Mouse (Mus musculus) CH12.LX (cell line): ENCODE measurements around the gene Fggy.

Experiments
- CTCF ChIP-seq, 2 experiments: IDR thresholded peaks in 1 of 2; conservative IDR thresholded peaks in 1 of 2; 2 replicates each; pipeline ENCODE4 v1.5.1; 2011 to 2012; ENCODE audit warnings: low read depth in 2 of 2, low read length in 2 of 2, improper control_type of control experiment in 1 of 2, inconsistent platforms in 1 of 2, mild to moderate bottlenecking in 1 of 2, moderate library complexity in 1 of 2
- EP300 ChIP-seq: IDR thresholded peaks from 2 replicates; pipeline ENCODE4 v1.6.1; 2011; ENCODE audit warnings: low read length, improper control_type of control experiment
- GABPA ChIP-seq: IDR thresholded peaks from 2 replicates; pipeline ENCODE4 v1.6.1; 2012; ENCODE audit warnings: low read depth, low read length, improper control_type of control experiment, inconsistent platforms; ENCODE audit not compliant: insufficient replicate concordance
- HCFC1 ChIP-seq: IDR thresholded peaks from 2 replicates; pipeline ENCODE4 v1.6.1; 2012; ENCODE audit warnings: low read depth, mild to moderate bottlenecking, inconsistent platforms, low read length, improper control_type of control experiment
- MAX ChIP-seq: IDR thresholded peaks from 2 replicates; pipeline ENCODE4 v1.6.1; 2011; ENCODE audit warnings: low read length, improper control_type of control experiment
- POLR2A ChIP-seq: IDR thresholded peaks from 2 replicates; pipeline ENCODE4 v1.6.1; 2011; ENCODE audit warnings: low read depth, mild to moderate bottlenecking, improper control_type of control experiment, low read length
- POLR2AphosphoS2 ChIP-seq: IDR thresholded peaks from 2 replicates; pipeline ENCODE4 v1.6.1; 2011; ENCODE audit warnings: low read depth, low read length, improper control_type of control experiment
- RAD21 ChIP-seq: IDR thresholded peaks from 2 replicates; pipeline ENCODE4 v1.6.1; 2011; ENCODE audit warnings: low read depth, mild to moderate bottlenecking, low read length, improper control_type of control experiment, moderate library complexity
- RCOR1 ChIP-seq: conservative IDR thresholded peaks from 2 replicates; pipeline ENCODE4 v1.6.1; 2012; ENCODE audit warnings: low read depth, mild to moderate bottlenecking, inconsistent platforms, low read length, improper control_type of control experiment
- TCF12 ChIP-seq: IDR thresholded peaks from 2 replicates; pipeline ENCODE4 v1.6.1; 2014; ENCODE audit warnings: low read depth, mild to moderate bottlenecking, inconsistent platforms, low read length, improper control_type of control experiment
- ZNF384 ChIP-seq: IDR thresholded peaks from 2 replicates; pipeline ENCODE4 v1.6.1; 2012; ENCODE audit warnings: low read depth, low read length, improper control_type of control experiment, inconsistent platforms

GRCm38 (mm10) chr4:95900815-95901214, 343.5 kb downstream of the Fggy start:
- TF ChIP-seq TCF12 (no peak), HCFC1 (no peak), CTCF (conservative IDR thresholded peaks at IDR 0.05 in 1 of 2, IDR thresholded peaks at IDR 0.05 in 1 of 2; ENCODE audit: low read depth in 2 of 2, low read length in 2 of 2) (no peak), POLR2A (no peak), MAX (no peak), POLR2AphosphoS2 (no peak), EP300 (no peak), RCOR1 (no peak), ZNF384 (no peak), RAD21 (no peak), GABPA (no peak)
